Mouse (Mus musculus) inflammation-experienced regulatory T-cells, adult 6 months (primary cell): ENCODE measurements around the gene Cpox. TPM values are rescaled to one million over a fixed set of nuclear protein-coding genes. Genes with fewer than 3 reads are reported as not detected.

ENCODE experiments used
- ATAC-seq: one replicate; pipeline ENCODE4 v1.8.0; 2017
- polyA plus RNA-seq, 3 experiments: library from polyadenylated mRNA; unstranded; fragments of 100-300 nt; shearing (Covaris generic); gene quantifications; one replicate each; pipeline ENCODE4 v1.2.1; 2017

Cpox gene
- polyA plus RNA-seq, 3 experiments from 2014 or later: 38.9 to 52.3 (median 41.0) TPM

GRCm38 (mm10) chr16:58763076-58763475 lies 93.0 kb downstream of the Cpox start, which contains the start of gene Olfr172:
Olfr172 (minus strand) TSS chr16:58763176.
- ATAC-seq: no peak

Other genes with a start within 250 kb of the Cpox start
- 10 to 100 TPM in 1 of 3 experiments, 1 to 10 TPM in 2; 4.0 to 31.5 (median 8.5) TPM for gene St3gal6, start 146.0 kb upstream of the Cpox start, polyA plus RNA-seq
- not detected for gene Gm813, start 53.3 kb upstream of the Cpox start, polyA plus RNA-seq
- gene E330017A01Rik, start 31.6 kb upstream of the Cpox start, polyA plus RNA-seq: not detected
- 10 to 100 TPM; 25.1 to 29.8 (median 28.5) TPM for gene Gpr15, start 48.8 kb downstream of the Cpox start, polyA plus RNA-seq
- gene Cldnd1, start 57.6 kb downstream of the Cpox start, polyA plus RNA-seq: 100 to 1,000 TPM; 231 to 337 (median 232) TPM
- under 1 TPM in 1 of 3 experiments, not detected in 2; 0.24 TPM for gene Olfr172, start 92.9 kb downstream of the Cpox start, polyA plus RNA-seq
- 1 to 10 TPM in 2 of 3 experiments, under 1 TPM in 1; 0.98 to 2.2 (median 2.0) TPM for gene Olfr173, start 130.0 kb downstream of the Cpox start, polyA plus RNA-seq
- under 1 TPM in 1 of 3 experiments, not detected in 2; 0.70 TPM for gene Olfr175-ps1, start 156.5 kb downstream of the Cpox start, polyA plus RNA-seq
- gene Olfr177, start 204.5 kb downstream of the Cpox start, polyA plus RNA-seq: not detected
- not detected for gene Olfr178, start 221.8 kb downstream of the Cpox start, polyA plus RNA-seq